Mouse (Mus musculus): Measurements from ENCODE around the gene Cyp24a1.

DNA sequence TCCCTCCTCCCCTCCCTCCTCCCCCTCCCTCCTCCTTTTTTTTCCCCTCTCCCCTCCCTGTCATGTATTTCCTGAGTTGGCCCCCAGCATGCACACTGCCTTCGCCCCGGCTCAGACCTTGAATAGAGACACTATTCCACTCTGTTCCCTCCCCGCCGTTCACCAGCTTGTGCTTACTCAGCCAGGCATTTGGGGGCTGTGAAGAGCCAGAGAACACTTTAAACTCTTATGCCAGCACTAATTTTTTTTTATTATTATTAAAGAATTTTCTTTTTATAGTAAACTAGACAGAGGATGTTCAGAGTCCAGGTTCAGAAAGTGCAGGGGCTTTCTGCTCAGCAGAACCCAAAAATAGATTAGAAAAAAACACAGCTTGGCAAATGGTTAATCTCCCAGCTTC lies 32.1 kb downstream of the Cyp24a1 start:
- no peak for TF ChIP-seq MAX (IDR thresholded peaks at IDR 0.05; ENCODE audit: low read length)
- no peak for TF ChIP-seq EP300 (IDR thresholded peaks at IDR 0.05; ENCODE audit: low read depth in 1 of 2, low read length in 2 of 2)
- TF ChIP-seq ZKSCAN1 (IDR thresholded peaks at IDR 0.05; ENCODE audit: low read depth, low read length), result no peak
- TF ChIP-seq POLR2A (IDR thresholded peaks at IDR 0.05; ENCODE audit: control insufficient read depth in 1 of 2, insufficient read depth in 1 of 2, low read depth in 1 of 2, low read length in 2 of 2, poor library complexity in 1 of 2), result no peak
- TF ChIP-seq CTCF (IDR thresholded peaks at IDR 0.05 in 2 of 3, conservative IDR thresholded peaks at IDR 0.05 in 1 of 3; ENCODE audit: control insufficient read depth in 1 of 3, insufficient read depth in 1 of 3, low read depth in 2 of 3, low read length in 3 of 3, poor library complexity in 1 of 3, severe bottlenecking in 1 of 3), result no peak
- no peak for TF ChIP-seq ZMIZ1 (IDR thresholded peaks at IDR 0.05; ENCODE audit: low read depth, low read length)
- TF ChIP-seq ZC3H11A (IDR thresholded peaks at IDR 0.05; ENCODE audit: low read depth, low read length), result no peak
- no peak for TF ChIP-seq GATA1 (IDR thresholded peaks at IDR 0.05; ENCODE audit: low read depth, low read length)
- TF ChIP-seq JUND (IDR thresholded peaks at IDR 0.05; ENCODE audit: low read depth, low read length), result no peak
- TF ChIP-seq RCOR1 (IDR thresholded peaks at IDR 0.05; ENCODE audit: low read depth, low read length), result no peak
- no peak for TF ChIP-seq NELFE (IDR thresholded peaks at IDR 0.05; ENCODE audit: low read depth, low read length)
- TF ChIP-seq MYB (IDR thresholded peaks at IDR 0.05; ENCODE audit: low read depth, low read length), result no peak

Data from MEL (cell line).